Mouse (Mus musculus): ENCODE results near the gene Cbx6. TPM values are rescaled to one million over a fixed set of nuclear protein-coding genes. Genes with fewer than 3 reads are reported as not detected.

Gene Cbx6
- polyA plus RNA-seq, 1 experiment: 29.0 TPM

GRCm38 (mm10) chr15:79873545-79873944 lies 39.1 kb upstream of the Cbx6 start:
- Histone ChIP-seq H3K4me1 (ENCODE audit: control insufficient read depth, insufficient read depth, low read length) (no peaks in the 10 kb centered on the region), H3K4me3 (replicated peaks; ENCODE audit: control insufficient read depth, low read depth, low read length) (no peak overlapping the region), H3K27ac (ENCODE audit: control insufficient read depth, insufficient read depth, low read depth, low read length, poor library complexity) (no peak overlapping the region)
- TF ChIP-seq POLR2A (IDR thresholded peaks at IDR 0.05; ENCODE audit: borderline replicate concordance, control insufficient read depth, low read depth, low read length) (no peak), CTCF (IDR thresholded peaks at IDR 0.05; ENCODE audit: control insufficient read depth, insufficient read depth, low read length) (no peak)
- 79% methylated on average over 8 of the region's 8 CpGs for WGBS

GRCm38 (mm10) chr15:79867260-79868002 lies 32.9 kb upstream of the Cbx6 start:
- 54% methylated on average over 3 of the region's 3 CpGs for WGBS
- Histone ChIP-seq H3K4me3 (replicated peaks; ENCODE audit: control insufficient read depth, low read depth, low read length) (no peak overlapping the region), H3K4me1 (ENCODE audit: control insufficient read depth, insufficient read depth, low read length) (no peaks in the 10 kb centered on the region), H3K27ac (ENCODE audit: control insufficient read depth, insufficient read depth, low read depth, low read length, poor library complexity) (no peak overlapping the region)
- TF ChIP-seq POLR2A (IDR thresholded peaks at IDR 0.05; ENCODE audit: borderline replicate concordance, control insufficient read depth, low read depth, low read length) (no peak), CTCF (IDR thresholded peaks at IDR 0.05; ENCODE audit: control insufficient read depth, insufficient read depth, low read length) (no peak)

GRCm38 (mm10) chr15:79859821-79860220 lies 25.3 kb upstream of the Cbx6 start:
- TF ChIP-seq POLR2A (IDR thresholded peaks at IDR 0.05; ENCODE audit: borderline replicate concordance, control insufficient read depth, low read depth, low read length) (no peak), CTCF (IDR thresholded peaks at IDR 0.05; ENCODE audit: control insufficient read depth, insufficient read depth, low read length) (no peak)
- 81% methylated on average over 9 of the region's 9 CpGs for WGBS
- Histone ChIP-seq H3K4me3 (replicated peaks; ENCODE audit: control insufficient read depth, low read depth, low read length) (no peak overlapping the region), H3K27ac (ENCODE audit: control insufficient read depth, insufficient read depth, low read depth, low read length, poor library complexity) (no peak overlapping the region), H3K4me1 (ENCODE audit: control insufficient read depth, insufficient read depth, low read length) (no peaks in the 10 kb centered on the region)

- TF ChIP-seq POLR2A (IDR thresholded peaks at IDR 0.05; ENCODE audit: borderline replicate concordance, control insufficient read depth, low read depth, low read length) (no peak), CTCF (IDR thresholded peaks at IDR 0.05; ENCODE audit: control insufficient read depth, insufficient read depth, low read length) (no peak)
- H3K4me3 ChIP-seq (replicated peaks; ENCODE audit: control insufficient read depth, low read depth, low read length): no peak overlapping the region
- WGBS: 85% methylated on average over 5 of the region's 5 CpGs
- H3K4me1 ChIP-seq (ENCODE audit: control insufficient read depth, insufficient read depth, low read length): no peaks in the 10 kb centered on the region
- no peak overlapping the region for H3K27ac ChIP-seq (ENCODE audit: control insufficient read depth, insufficient read depth, low read depth, low read length, poor library complexity)
These were observed 24.5 kb upstream of the Cbx6 start for GRCm38 (mm10) chr15:79858979-79859378.

- WGBS: 74% methylated on average over 2 of the region's 2 CpGs
- H3K27ac ChIP-seq (ENCODE audit: control insufficient read depth, insufficient read depth, low read depth, low read length, poor library complexity): no peak overlapping the region
- H3K4me1 ChIP-seq (ENCODE audit: control insufficient read depth, insufficient read depth, low read length): no peaks in the 10 kb centered on the region
- TF ChIP-seq POLR2A (IDR thresholded peaks at IDR 0.05; ENCODE audit: borderline replicate concordance, control insufficient read depth, low read depth, low read length) (no peak), CTCF (IDR thresholded peaks at IDR 0.05; ENCODE audit: control insufficient read depth, insufficient read depth, low read length) (no peak)
- no peak overlapping the region for H3K4me3 ChIP-seq (replicated peaks; ENCODE audit: control insufficient read depth, low read depth, low read length)
These were observed 15.7 kb upstream of the Cbx6 start for GRCm38 (mm10) chr15:79850143-79850542.

GRCm38 (mm10) chr15:79847100-79847499 lies 12.6 kb upstream of the Cbx6 start:
- no peak overlapping the region for H3K27ac ChIP-seq (ENCODE audit: control insufficient read depth, insufficient read depth, low read depth, low read length, poor library complexity)
- no peak for TF ChIP-seq CTCF (IDR thresholded peaks at IDR 0.05; ENCODE audit: control insufficient read depth, insufficient read depth, low read length)
- TF ChIP-seq POLR2A (IDR thresholded peaks at IDR 0.05; ENCODE audit: borderline replicate concordance, control insufficient read depth, low read depth, low read length): no peak
- H3K4me1 ChIP-seq (ENCODE audit: control insufficient read depth, insufficient read depth, low read length): no peaks in the 10 kb centered on the region
- H3K4me3 ChIP-seq (replicated peaks; ENCODE audit: control insufficient read depth, low read depth, low read length): no peak overlapping the region
- WGBS: 50% methylated on average over 5 of the region's 5 CpGs

GRCm38 (mm10) chr15:79845986-79846385 lies 11.5 kb upstream of the Cbx6 start:
- no peak for TF ChIP-seq CTCF (IDR thresholded peaks at IDR 0.05; ENCODE audit: control insufficient read depth, insufficient read depth, low read length)
- TF ChIP-seq POLR2A (IDR thresholded peaks at IDR 0.05; ENCODE audit: borderline replicate concordance, control insufficient read depth, low read depth, low read length): no peak
- H3K4me1 ChIP-seq (ENCODE audit: control insufficient read depth, insufficient read depth, low read length): no peaks in the 10 kb centered on the region
- WGBS: 76% methylated on average over 4 of the region's 4 CpGs
- H3K4me3 ChIP-seq (replicated peaks; ENCODE audit: control insufficient read depth, low read depth, low read length): no peak overlapping the region
- no peak overlapping the region for H3K27ac ChIP-seq (ENCODE audit: control insufficient read depth, insufficient read depth, low read depth, low read length, poor library complexity)

GRCm38 (mm10) chr15:79842985-79843384 lies 8.5 kb upstream of the Cbx6 start:
- TF ChIP-seq CTCF (IDR thresholded peaks at IDR 0.05; ENCODE audit: control insufficient read depth, insufficient read depth, low read length) (no peak), POLR2A (IDR thresholded peaks at IDR 0.05; ENCODE audit: borderline replicate concordance, control insufficient read depth, low read depth, low read length) (no peak)
- H3K27ac ChIP-seq (ENCODE audit: control insufficient read depth, insufficient read depth, low read depth, low read length, poor library complexity): no peak overlapping the region
- no peak overlapping the region for H3K4me3 ChIP-seq (replicated peaks; ENCODE audit: control insufficient read depth, low read depth, low read length)
- WGBS: 89% methylated on average over 3 of the region's 3 CpGs
- no peaks in the 10 kb centered on the region for H3K4me1 ChIP-seq (ENCODE audit: control insufficient read depth, insufficient read depth, low read length)

Data from bone marrow, adult 2 months (tissue).